Mouse (Mus musculus) CH12.LX (cell line): ENCODE data around the gene Tanc1.

Experiments used
- MXI1 ChIP-seq: IDR thresholded peaks from 2 replicates; pipeline ENCODE4 v1.6.1; 2011; ENCODE audit warnings: mild to moderate bottlenecking, low read depth, low read length, improper control_type of control experiment
- POLR2A ChIP-seq: IDR thresholded peaks from 2 replicates; pipeline ENCODE4 v1.6.1; 2011; ENCODE audit warnings: low read depth, mild to moderate bottlenecking, improper control_type of control experiment, low read length
- RAD21 ChIP-seq: IDR thresholded peaks from 2 replicates; pipeline ENCODE4 v1.6.1; 2011; ENCODE audit warnings: low read depth, mild to moderate bottlenecking, low read length, improper control_type of control experiment, moderate library complexity
- USF1 ChIP-seq: IDR thresholded peaks from 2 replicates; pipeline ENCODE4 v1.6.1; 2014; ENCODE audit warnings: low read depth, mild to moderate bottlenecking, inconsistent platforms, low read length, improper control_type of control experiment

- TF ChIP-seq USF1: no peak
- TF ChIP-seq RAD21: no peak
- no peak for TF ChIP-seq MXI1
- no peak for TF ChIP-seq POLR2A
Measured at GRCm38 (mm10) chr2:59756137-59756753, 144.4 kb downstream of the Tanc1 start.
